Mouse (Mus musculus) hindbrain, embryonic 14.5 days (tissue): ENCODE results near the gene Noxo1. TPM values are rescaled to one million over a fixed set of nuclear protein-coding genes. Genes with fewer than 3 reads are reported as not detected.
A peak's percentile ranks its signal among the peaks of the same experiment; 100 is the strongest.

ENCODE experiments used
- ATAC-seq: fragments of 200-750 bp; cut with Nextera tagmentation; 2 replicates; pipeline ENCODE4 v1.8.0; 2017; ENCODE audit warnings: moderate number of reproducible peaks, mild to moderate bottlenecking, moderate TSS enrichment, moderate library complexity; ENCODE audit not compliant: low FRiP score
- DNase-seq: peaks from one replicate; pipeline ENCODE4 v3.0.0-alpha.2; 2015; ENCODE audit warnings: low spot score
- H3K27ac ChIP-seq: fragments of 300-500 bp; sonication (generic); 2 replicates; pipeline ENCODE4 v1.5.1; 2014; ENCODE audit warnings: mild to moderate bottlenecking, moderate library complexity
- H3K27me3 ChIP-seq: fragments of 300-500 bp; sonication (generic); 2 replicates; pipeline ENCODE4 v1.6.1; 2014; ENCODE audit warnings: mild to moderate bottlenecking, low read length, mixed read lengths; ENCODE audit not compliant: control insufficient read depth, insufficient read depth
- H3K36me3 ChIP-seq: fragments of 300-500 bp; sonication (generic); replicated peaks from 2 replicates; pipeline ENCODE4 v1.6.1; 2014; ENCODE audit not compliant: control insufficient read depth, insufficient read depth
- H3K4me1 ChIP-seq: fragments of 300-500 bp; sonication (generic); replicated peaks from 2 replicates; pipeline ENCODE4 v1.6.1; 2014; ENCODE audit warnings: antibody characterized with exemption, low read length, mixed read lengths; ENCODE audit not compliant: control insufficient read depth, insufficient read depth
- H3K4me2 ChIP-seq: fragments of 300-500 bp; sonication (generic); replicated peaks from 2 replicates; pipeline ENCODE4 v1.6.1; 2014; ENCODE audit warnings: mild to moderate bottlenecking, moderate library complexity
- H3K4me3 ChIP-seq: fragments of 300-500 bp; sonication (generic); replicated peaks from 2 replicates; pipeline ENCODE4 v1.5.1; 2014; ENCODE audit warnings: mild to moderate bottlenecking, low read length
- H3K9ac ChIP-seq: fragments of 300-500 bp; sonication (generic); 2 replicates; pipeline ENCODE4 v1.6.1; 2014
- H3K9me3 ChIP-seq: fragments of 300-500 bp; sonication (generic); 2 replicates; pipeline ENCODE4 v1.6.1; 2016; ENCODE audit warnings: low read length; ENCODE audit not compliant: control insufficient read depth
- WGBS: fragments of 180-500 bp; shearing (Covaris S2); extraction: QIAGEN DNeasy Blood & Tissue Kit; methylation state at CpG from one replicate; pipeline ENCODE4 v1.1.7; 2014; 5-methylcytosine and 5-hydroxymethylcytosine counted together
- polyA plus RNA-seq: library from polyadenylated mRNA; unstranded; fragments of >200 nt; fragmentation: Nextera tagmentation; extraction: Ambion mirVana; gene quantifications from 2 replicates; pipeline ENCODE4 v1.2.1, GENCODE M21; 2014

The Noxo1 gene
- polyA plus RNA-seq = 1.9 and 2.4 TPM in 2 replicates

DNA sequence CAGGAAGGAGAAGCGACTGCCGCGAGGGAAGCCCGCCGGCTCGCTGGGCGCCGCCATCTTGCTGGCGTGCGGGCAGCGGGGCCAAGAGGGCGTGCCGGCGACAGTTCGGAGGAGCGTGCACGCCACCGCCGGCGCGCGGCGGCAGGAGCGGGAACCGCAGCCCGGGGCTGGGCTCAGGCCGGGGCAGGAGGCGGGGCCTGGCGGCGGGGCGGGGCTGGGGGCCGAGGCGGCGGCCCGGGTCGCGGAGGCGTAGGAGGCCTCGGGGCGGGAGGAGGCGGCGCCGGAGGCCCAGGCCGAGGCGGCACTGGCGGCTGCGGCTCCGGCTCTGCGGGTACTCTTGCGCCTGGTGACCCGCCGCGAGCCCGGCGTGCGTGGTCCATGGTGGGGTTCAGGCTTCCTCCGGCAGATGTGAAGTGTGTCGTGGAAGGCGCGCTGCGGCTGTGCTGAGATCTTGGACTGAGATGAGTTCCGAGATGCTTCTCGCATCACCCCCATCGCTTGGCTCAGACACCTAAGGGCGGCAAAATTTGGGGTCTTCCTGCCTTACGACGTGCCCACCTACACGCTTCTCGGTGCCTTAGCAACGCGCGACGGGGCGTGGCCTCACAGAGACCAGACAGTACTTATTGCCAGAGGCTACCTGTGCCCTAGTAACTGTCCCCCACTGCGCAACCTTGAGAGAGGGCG is at the start of gene Noxo1, which contains the start of gene Gfer:
Gene Noxo1 (plus strand): TSS at position 224 of the 687 bp plus-strand sequence.
Gene Gfer (minus strand): TSS at position 146 of the 687 bp plus-strand sequence.
- under 1% methylated on average over 62 of the region's 76 CpGs for WGBS
- Histone ChIP-seq H3K4me3 (peak within 1 kb of the TSS; percentile 75), H3K9me3 (no peaks in the 10 kb centered on the region), H3K27ac (peak within 1 kb of the TSS; percentile 91), H3K9ac (peak within 1 kb of the TSS; percentile 81), H3K36me3 (peaks cover 29% of the 10 kb centered on the region), H3K4me2 (peak within 1 kb of the TSS; percentile 79), H3K27me3 (no peaks in the 10 kb centered on the region), H3K4me1 (peaks cover 16% of the 10 kb centered on the region)
- peak; percentile 79 for DNase-seq
- ATAC-seq = peak; percentile 91

GRCm38 (mm10) chr17:24646381-24646780 is 49.7 kb upstream of the Noxo1 start:
- ATAC-seq (no peak), DNase-seq (no peak)
- H3K4me2 ChIP-seq = no peak overlapping the region
- H3K36me3 ChIP-seq = peaks cover 6% of the 10 kb centered on the region; the same call in 1 of the 2 replicates
- no peaks in the 10 kb centered on the region for H3K9me3 ChIP-seq
- H3K27ac ChIP-seq = no peak overlapping the region
- no peak overlapping the region for H3K4me3 ChIP-seq
- 0 out of 2 replicates have a peak, but pooled peaks cover 5% of the 10 kb centered on the region for H3K27me3 ChIP-seq
- 86% methylated on average over 4 of the region's 4 CpGs for WGBS
- no peak overlapping the region for H3K9ac ChIP-seq
- peaks cover 10% of the 10 kb centered on the region for H3K4me1 ChIP-seq

GRCm38 (mm10) chr17:24647493-24647892 is 48.5 kb upstream of the Noxo1 start:
- H3K27ac ChIP-seq = no peak overlapping the region
- peaks cover 10% of the 10 kb centered on the region for H3K4me1 ChIP-seq
- ATAC-seq = no peak
- WGBS = 75% methylated on average over 11 of the region's 11 CpGs
- H3K9ac ChIP-seq = no peak overlapping the region
- no peaks in the 10 kb centered on the region for H3K9me3 ChIP-seq
- peak overlapping the region; percentile 17; the same call in 1 of the 2 replicates for H3K4me2 ChIP-seq
- H3K27me3 ChIP-seq = peaks cover 9% of the 10 kb centered on the region; the same call in 1 of the 2 replicates
- no peak overlapping the region for H3K4me3 ChIP-seq
- no peak for DNase-seq
- H3K36me3 ChIP-seq = no peaks in the 10 kb centered on the region

GRCm38 (mm10) chr17:24648731-24649377 is 47.2 kb upstream of the Noxo1 start:
- ATAC-seq (no peak), DNase-seq (no peak)
- Histone ChIP-seq H3K9ac (peak overlapping the region; percentile 94), H3K36me3 (no peaks in the 10 kb centered on the region), H3K27me3 (peaks cover 9% of the 10 kb centered on the region; the same call in 1 of the 2 replicates), H3K4me1 (peaks cover 10% of the 10 kb centered on the region), H3K4me3 (peak overlapping the region; percentile 78), H3K27ac (no peak overlapping the region), H3K4me2 (peak overlapping the region; percentile 98), H3K9me3 (no peaks in the 10 kb centered on the region)
- 73% methylated on average over 10 of the region's 10 CpGs for WGBS

- ATAC-seq (peak; percentile 56; the same call in 1 of the 2 replicates), DNase-seq (no peak)
- peak overlapping the region; percentile 78 for H3K4me3 ChIP-seq
- peak overlapping the region; percentile 98 for H3K4me2 ChIP-seq
- H3K36me3 ChIP-seq = no peaks in the 10 kb centered on the region
- peaks cover 9% of the 10 kb centered on the region; the same call in 1 of the 2 replicates for H3K27me3 ChIP-seq
- H3K9ac ChIP-seq = peak overlapping the region; percentile 94
- no peaks in the 10 kb centered on the region for H3K9me3 ChIP-seq
- under 1% methylated on average over 32 of the region's 35 CpGs for WGBS
- peak overlapping the region; percentile 73 for H3K27ac ChIP-seq
- peaks cover 10% of the 10 kb centered on the region for H3K4me1 ChIP-seq
Observed at GRCm38 (mm10) chr17:24649581-24650069, 46.4 kb upstream of the Noxo1 start.

- DNase-seq = no peak
- WGBS = 0% methylated on average over 34 of the region's 41 CpGs
- Histone ChIP-seq H3K4me1 (peaks cover 10% of the 10 kb centered on the region), H3K36me3 (no peaks in the 10 kb centered on the region), H3K27me3 (peaks cover 9% of the 10 kb centered on the region; the same call in 1 of the 2 replicates), H3K9ac (peak within 1 kb of the TSS; percentile 94), H3K4me2 (peak within 1 kb of the TSS; percentile 98), H3K27ac (peak within 1 kb of the TSS; percentile 73), H3K4me3 (peak within 1 kb of the TSS; percentile 78), H3K9me3 (no peaks in the 10 kb centered on the region)
- ATAC-seq = peak; percentile 70
Observed at GRCm38 (mm10) chr17:24650070-24650616, 45.9 kb upstream of the Noxo1 start, which contains the start of gene Slc9a3r2. Slc9a3r2 (minus strand) TSS chr17:24650327.

GRCm38 (mm10) chr17:24650766-24651165 is 45.3 kb upstream of the Noxo1 start:
- Histone ChIP-seq H3K4me2 (peak overlapping the region; percentile 98), H3K27me3 (peaks cover 9% of the 10 kb centered on the region; the same call in 1 of the 2 replicates), H3K9me3 (no peaks in the 10 kb centered on the region), H3K36me3 (no peaks in the 10 kb centered on the region), H3K4me3 (peak overlapping the region; percentile 78; the same call in 1 of the 2 replicates), H3K4me1 (peaks cover 10% of the 10 kb centered on the region), H3K9ac (no peak overlapping the region), H3K27ac (no peak overlapping the region)
- ATAC-seq (no peak), DNase-seq (no peak)
- 78% methylated on average over 4 of the region's 4 CpGs for WGBS

GRCm38 (mm10) chr17:24651835-24652234 is 44.2 kb upstream of the Noxo1 start:
- DNase-seq = no peak
- Histone ChIP-seq H3K27me3 (peaks cover 17% of the 10 kb centered on the region), H3K27ac (no peak overlapping the region), H3K4me1 (peaks cover 10% of the 10 kb centered on the region), H3K4me3 (no peak overlapping the region), H3K36me3 (no peaks in the 10 kb centered on the region), H3K9me3 (no peaks in the 10 kb centered on the region), H3K4me2 (no peak overlapping the region), H3K9ac (no peak overlapping the region)
- ATAC-seq = no peak
- WGBS = 75% methylated on average over 3 of the region's 3 CpGs
